Mouse (Mus musculus) kidney, embryonic 14.5 days (tissue): Measurements from ENCODE around the gene Blnk. TPM values are rescaled to one million over a fixed set of nuclear protein-coding genes. Genes with fewer than 3 reads are reported as not detected.

Experiments used
- ATAC-seq: fragments of 200-750 bp; cut with Nextera tagmentation; 2 replicates; pipeline ENCODE4 v1.8.0; 2017; ENCODE audit warnings: moderate number of reproducible peaks, mild to moderate bottlenecking, moderate TSS enrichment, moderate library complexity; ENCODE audit not compliant: low FRiP score, low TSS enrichment
- H3K27ac ChIP-seq: fragments of 300-500 bp; sonication (generic); 2 replicates; pipeline ENCODE4 v1.5.1; 2014; ENCODE audit warnings: low read depth, mild to moderate bottlenecking, low read length, moderate library complexity, mixed read lengths
- H3K27me3 ChIP-seq: fragments of 300-500 bp; sonication (generic); 2 replicates; pipeline ENCODE4 v1.6.1; 2014; ENCODE audit warnings: mild to moderate bottlenecking, low read length; ENCODE audit not compliant: control insufficient read depth, insufficient read depth
- H3K36me3 ChIP-seq: fragments of 300-500 bp; sonication (generic); 2 replicates; pipeline ENCODE4 v1.6.1; 2014; ENCODE audit warnings: low read length, mixed read lengths; ENCODE audit not compliant: control insufficient read depth, insufficient read depth
- H3K4me1 ChIP-seq: fragments of 300-500 bp; sonication (generic); 2 replicates; pipeline ENCODE4 v1.6.1; 2014; ENCODE audit warnings: low read length, mixed read lengths; ENCODE audit not compliant: control insufficient read depth, insufficient read depth
- H3K4me2 ChIP-seq: fragments of 300-500 bp; sonication (generic); replicated peaks from 2 replicates; pipeline ENCODE4 v1.6.1; 2014; ENCODE audit warnings: low read depth, mild to moderate bottlenecking, low read length
- H3K4me3 ChIP-seq: fragments of 300-500 bp; sonication (generic); 2 replicates; pipeline ENCODE4 v1.5.1; 2014; ENCODE audit warnings: mild to moderate bottlenecking, low read length
- H3K9ac ChIP-seq: fragments of 300-500 bp; sonication (generic); 2 replicates; pipeline ENCODE4 v1.6.1; 2014; ENCODE audit warnings: low read depth, mild to moderate bottlenecking, low read length, moderate library complexity
- H3K9me3 ChIP-seq: fragments of 300-500 bp; sonication (generic); 2 replicates; pipeline ENCODE4 v1.6.1; 2016; ENCODE audit warnings: low read length; ENCODE audit not compliant: control insufficient read depth
- WGBS: fragments of 180-500 bp; shearing (Covaris S2); extraction: QIAGEN DNeasy Blood & Tissue Kit; methylation state at CpG from one replicate; pipeline ENCODE4 v1.1.7; 2014; 5-methylcytosine and 5-hydroxymethylcytosine counted together
- polyA plus RNA-seq: library from polyadenylated mRNA; unstranded; fragments of >200 nt; fragmentation: Nextera tagmentation; extraction: Ambion mirVana; gene quantifications from 2 replicates; pipeline ENCODE4 v1.2.1, GENCODE M21; 2014

Blnk gene
- polyA plus RNA-seq, 1 experiment from 2014 or later = 11.9 TPM

- H3K27ac ChIP-seq = no peak overlapping the region
- no peaks in the 10 kb centered on the region for H3K36me3 ChIP-seq
- H3K9me3 ChIP-seq = no peaks in the 10 kb centered on the region
- no peaks in the 10 kb centered on the region for H3K27me3 ChIP-seq
- H3K4me3 ChIP-seq = no peak overlapping the region
- 91% methylated on average over 8 of the region's 8 CpGs for WGBS
- no peak overlapping the region for H3K9ac ChIP-seq
- H3K4me2 ChIP-seq = no peak overlapping the region
- H3K4me1 ChIP-seq = no peaks in the 10 kb centered on the region
- no peak for ATAC-seq
Observed at GRCm38 (mm10) chr19:41026551-41026950, 32.2 kb upstream of the Blnk start.

DNA sequence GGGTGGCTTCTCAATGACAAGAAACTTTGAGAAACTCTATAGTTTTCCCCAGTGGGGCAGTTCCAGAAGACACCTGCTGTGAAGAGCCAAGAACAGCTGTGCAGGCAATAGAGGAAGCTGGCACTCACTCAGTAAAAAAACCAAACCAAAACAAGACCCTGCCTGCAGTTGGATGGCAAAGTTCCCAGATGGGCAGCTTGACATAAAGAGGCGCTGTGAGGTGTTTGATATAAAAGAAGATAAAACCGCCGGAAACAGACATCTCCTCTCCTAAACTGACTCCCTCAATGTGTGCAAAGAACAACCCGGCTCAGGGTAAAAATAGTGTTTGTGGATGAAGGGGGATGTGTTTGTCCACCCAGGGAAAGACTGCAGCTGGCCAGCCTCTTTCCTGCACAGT is 27.9 kb upstream of the Blnk start:
- no peak overlapping the region for H3K27ac ChIP-seq
- no peaks in the 10 kb centered on the region for H3K4me1 ChIP-seq
- no peak overlapping the region for H3K4me2 ChIP-seq
- ATAC-seq = no peak
- no peak overlapping the region for H3K9ac ChIP-seq
- no peaks in the 10 kb centered on the region for H3K9me3 ChIP-seq
- H3K4me3 ChIP-seq = no peak overlapping the region
- WGBS = 84% methylated on average over 4 of the region's 4 CpGs
- H3K36me3 ChIP-seq = no peaks in the 10 kb centered on the region
- H3K27me3 ChIP-seq = no peaks in the 10 kb centered on the region

GRCm38 (mm10) chr19:41020537-41020936 is 26.2 kb upstream of the Blnk start:
- no peak overlapping the region for H3K4me2 ChIP-seq
- 70% methylated on average over 3 of the region's 3 CpGs for whole genome bisulfite sequencing
- no peak overlapping the region for H3K4me3 ChIP-seq
- ATAC-seq = no peak
- H3K27ac ChIP-seq = no peak overlapping the region
- H3K4me1 ChIP-seq = 0 out of 2 replicates have a peak, but pooled peaks cover 3% of the 10 kb centered on the region
- no peaks in the 10 kb centered on the region for H3K27me3 ChIP-seq
- no peaks in the 10 kb centered on the region for H3K9me3 ChIP-seq
- no peaks in the 10 kb centered on the region for H3K36me3 ChIP-seq
- H3K9ac ChIP-seq = no peak overlapping the region

DNA sequence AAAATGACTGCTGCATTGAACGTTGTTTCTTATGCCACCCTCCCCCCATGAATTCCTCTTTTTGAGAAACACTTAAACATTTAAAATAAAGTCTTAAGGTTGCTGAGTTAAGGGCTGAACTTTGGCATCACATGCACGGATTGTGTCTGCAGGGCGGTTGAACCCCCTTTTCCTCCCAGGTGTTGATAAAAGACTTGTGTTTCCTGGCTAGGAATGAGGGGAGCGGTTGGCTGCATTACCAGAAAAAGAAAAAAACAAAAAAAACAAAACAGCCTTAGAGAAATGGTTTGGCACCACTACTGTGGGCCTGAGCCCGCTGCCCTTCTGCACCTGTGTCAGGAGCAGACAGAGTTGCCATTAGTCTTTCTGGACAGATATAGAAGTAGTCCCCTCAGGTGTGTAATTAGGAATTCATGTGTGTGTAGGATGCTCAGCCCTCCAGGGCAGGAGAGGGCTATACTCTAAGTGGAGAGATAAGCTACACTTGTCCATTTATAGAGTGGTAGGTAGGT is 24.9 kb upstream of the Blnk start:
- Histone ChIP-seq H3K9me3 (no peaks in the 10 kb centered on the region), H3K4me2 (no peak overlapping the region), H3K4me3 (no peak overlapping the region), H3K36me3 (no peaks in the 10 kb centered on the region), H3K9ac (no peak overlapping the region), H3K4me1 (0 out of 2 replicates have a peak, but pooled peaks cover 3% of the 10 kb centered on the region), H3K27me3 (no peaks in the 10 kb centered on the region), H3K27ac (no peak overlapping the region)
- ATAC-seq = no peak
- 76% methylated on average over 5 of the region's 5 CpGs for WGBS

DNA sequence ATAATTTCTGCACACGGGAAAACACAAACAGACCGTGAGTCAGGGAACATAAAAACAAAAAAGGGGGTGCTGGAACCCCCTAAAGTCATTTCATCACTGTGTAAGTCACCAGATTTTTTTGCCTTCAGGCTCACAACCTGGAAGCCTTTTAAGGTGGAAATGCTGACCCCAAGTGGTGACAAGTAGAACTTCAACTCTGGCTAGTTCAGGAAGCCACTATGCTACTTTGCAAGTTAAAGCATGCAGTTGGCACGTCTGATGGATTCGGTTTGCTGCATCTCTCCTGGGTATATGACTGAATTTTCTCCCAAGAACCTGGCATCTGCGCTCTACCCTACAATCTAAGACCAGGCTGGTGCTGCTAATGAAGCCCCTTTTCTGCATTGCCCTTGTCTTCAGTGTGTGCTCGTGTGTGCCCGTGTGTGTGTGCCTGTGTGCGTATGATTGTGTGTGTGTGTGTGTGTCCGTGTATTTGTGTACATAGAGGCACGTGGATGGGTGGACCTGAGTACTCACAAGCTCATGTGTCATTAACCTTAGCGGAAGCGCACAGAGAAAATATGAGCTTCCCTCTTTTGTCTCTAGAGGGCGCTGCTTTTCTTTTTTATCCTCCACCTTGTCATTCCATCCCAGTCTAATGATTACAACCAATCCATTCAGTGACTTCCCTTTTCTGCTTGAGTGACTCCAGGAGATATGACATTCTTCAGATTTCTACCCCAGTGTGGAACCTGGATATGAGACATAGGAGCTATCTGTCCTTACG is 21.8 kb upstream of the Blnk start:
- peak; percentile 28 for ATAC-seq
- 19% methylated on average over 14 of the region's 14 CpGs for WGBS
- Histone ChIP-seq H3K4me2 (peak overlapping the region; percentile 36; the same call in 1 of the 2 replicates), H3K9me3 (no peaks in the 10 kb centered on the region), H3K27me3 (no peaks in the 10 kb centered on the region), H3K9ac (no peak overlapping the region), H3K36me3 (no peaks in the 10 kb centered on the region), H3K27ac (no peak overlapping the region), H3K4me3 (no peak overlapping the region), H3K4me1 (0 out of 2 replicates have a peak, but pooled peaks cover 9% of the 10 kb centered on the region)

- no peak for ATAC-seq
- H3K9me3 ChIP-seq = no peaks in the 10 kb centered on the region
- H3K4me3 ChIP-seq = no peak overlapping the region
- H3K27ac ChIP-seq = no peak overlapping the region
- no peak overlapping the region for H3K9ac ChIP-seq
- 39% methylated on average over 9 of the region's 9 CpGs for WGBS
- H3K4me1 ChIP-seq = 0 out of 2 replicates have a peak, but pooled peaks cover 9% of the 10 kb centered on the region
- no peaks in the 10 kb centered on the region for H3K36me3 ChIP-seq
- H3K27me3 ChIP-seq = no peaks in the 10 kb centered on the region
- H3K4me2 ChIP-seq = no peak overlapping the region
Observed at GRCm38 (mm10) chr19:41014003-41014402, 19.7 kb upstream of the Blnk start.

DNA sequence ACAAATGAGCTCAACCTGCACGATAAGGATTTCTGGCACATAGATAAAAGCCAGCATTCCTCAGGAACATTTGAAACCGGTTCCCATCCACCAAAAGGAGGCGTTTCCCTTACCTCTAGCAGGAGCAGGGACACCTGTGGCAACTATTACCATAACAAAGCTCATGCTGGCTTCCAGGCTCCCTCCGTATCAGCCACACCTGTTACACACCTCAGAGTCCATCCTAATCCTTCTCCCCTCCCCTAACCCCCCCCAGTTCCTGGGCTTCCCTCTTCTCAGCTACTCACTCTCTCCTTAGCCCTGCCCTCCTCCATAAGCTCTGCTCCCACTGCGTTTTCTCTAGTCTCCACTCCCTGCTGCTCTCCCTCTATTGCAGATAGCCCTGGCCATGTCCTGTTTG is 19.3 kb upstream of the Blnk start:
- H3K4me2 ChIP-seq = no peak overlapping the region

GRCm38 (mm10) chr19:41011676-41012075 is 17.3 kb upstream of the Blnk start:
- ATAC-seq = no peak
- Histone ChIP-seq H3K4me3 (no peak overlapping the region), H3K9ac (no peak overlapping the region), H3K9me3 (no peaks in the 10 kb centered on the region), H3K36me3 (no peaks in the 10 kb centered on the region), H3K4me1 (0 out of 2 replicates have a peak, but pooled peaks cover 9% of the 10 kb centered on the region), H3K4me2 (no peak overlapping the region), H3K27ac (no peak overlapping the region), H3K27me3 (no peaks in the 10 kb centered on the region)
- WGBS = 37% methylated on average over 5 of the region's 5 CpGs

More for the DNA sequence above, 19.3 kb upstream of the Blnk start:
- H3K27ac ChIP-seq = no peak overlapping the region
- no peaks in the 10 kb centered on the region for H3K27me3 ChIP-seq
- no peaks in the 10 kb centered on the region for H3K9me3 ChIP-seq
- 0 out of 2 replicates have a peak, but pooled peaks cover 9% of the 10 kb centered on the region for H3K4me1 ChIP-seq
- no peak for ATAC-seq
- WGBS = 6% methylated on average over 5 of the region's 5 CpGs
- no peak overlapping the region for H3K4me3 ChIP-seq
- H3K36me3 ChIP-seq = no peaks in the 10 kb centered on the region
- H3K9ac ChIP-seq = no peak overlapping the region

DNA sequence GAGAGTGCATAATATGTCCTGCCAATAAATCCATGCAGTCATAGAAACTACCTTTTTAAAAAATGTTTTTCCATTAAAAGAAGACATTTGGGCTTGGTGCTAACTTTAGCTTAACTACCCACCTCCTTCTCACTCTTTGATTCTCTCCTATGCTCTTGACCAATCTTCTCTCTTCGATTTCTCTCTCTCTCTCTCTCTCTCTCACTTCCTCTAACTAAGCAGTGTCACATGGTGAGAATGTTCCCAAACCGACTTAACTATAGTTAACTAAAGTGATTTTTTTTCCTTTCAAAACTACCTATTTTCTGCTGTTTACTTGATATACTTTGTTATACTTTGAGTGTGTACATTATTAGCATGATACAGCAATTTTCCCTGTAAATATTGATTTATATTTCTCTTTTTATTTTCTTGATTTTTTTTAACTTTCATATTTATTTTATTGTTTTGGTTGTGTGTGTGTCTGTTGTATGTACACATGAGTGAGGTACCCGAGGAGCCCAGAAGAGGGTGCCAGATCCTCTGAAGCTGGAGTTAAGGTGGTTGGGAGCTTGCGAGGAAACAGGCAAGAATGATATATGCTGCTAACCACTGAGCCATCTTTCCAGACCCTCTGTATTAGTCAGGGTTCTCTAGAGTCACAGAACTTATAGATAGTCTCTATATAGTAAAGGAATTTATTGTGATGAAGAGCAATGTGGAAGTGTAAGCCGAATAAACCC is 14.5 kb upstream of the Blnk start:
- no peak overlapping the region for H3K4me2 ChIP-seq
- no peak for ATAC-seq

More for the DNA sequence above, 14.5 kb upstream of the Blnk start:
- no peak overlapping the region for H3K4me3 ChIP-seq
- no peaks in the 10 kb centered on the region for H3K9me3 ChIP-seq
- H3K27ac ChIP-seq = no peak overlapping the region
- no peaks in the 10 kb centered on the region for H3K36me3 ChIP-seq
- no peak overlapping the region for H3K9ac ChIP-seq
- H3K4me1 ChIP-seq = 0 out of 2 replicates have a peak, but pooled peaks cover 6% of the 10 kb centered on the region
- 90% methylated on average over 5 of the region's 5 CpGs for WGBS
- H3K27me3 ChIP-seq = no peaks in the 10 kb centered on the region
